Comparison of ENCODE assay signal across 8 mouse cellular contexts in genomic region chr14:122490441-122491328, GRCm38 (mm10). TPM values are rescaled to one million over a fixed set of nuclear protein-coding genes. Genes with fewer than 3 reads are reported as not detected.
DNase-seq lines count a peak whose midpoint lies in the region; ATAC-seq and TF ChIP-seq lines count a peak whose summit lies in the region.

TSS of gene Gm10837 (plus strand) at chr14:122490586.

- peak; percentile 29 for DNase-seq in kidney, adult 18-20 months
- no peak for DNase-seq in kidney, postnatal 14 days
- peak; percentile 74 for DNase-seq in cerebellum, adult 11-12 months
- peak; percentile 10 for DNase-seq in forebrain, postnatal 0 days
- no peak for DNase-seq in gastrocnemius, adult 18-20 months (ENCODE audit: low spot score)
- DNase-seq in right cerebral cortex, postnatal 36 days (ENCODE audit: low spot score in 2 of 2): no peak

- H3K4me3 ChIP-seq in forebrain, postnatal 0 days (ENCODE audit: low read depth, low read length): peak within 1 kb of the TSS; percentile 16

- peak within 1 kb of the TSS; percentile 50; the same call in 1 of the 2 replicates for H3K27ac ChIP-seq in forebrain, postnatal 0 days (ENCODE audit: low read depth, low read length)

- H3K27me3 ChIP-seq in forebrain, postnatal 0 days (ENCODE audit: insufficient read depth, low read length): peaks cover 35% of the 10 kb centered on the region

- H3K9ac ChIP-seq in forebrain, postnatal 0 days: 0 out of 2 replicates have a peak within 1 kb of the TSS, but pooled peaks have one; percentile 18

- TF ChIP-seq CTCF in forebrain, postnatal 0 days (IDR thresholded peaks at IDR 0.05; ENCODE audit: low read depth): no peak

- ATAC-seq in forebrain, postnatal 0 days: peak; percentile 58
- ATAC-seq in megakaryocyte progenitor cell, adult 5-6 weeks (replicated peaks; ENCODE audit: poor library complexity): peak; percentile 47
- no peak for ATAC-seq in monocyte, adult 5-6 weeks (replicated peaks; ENCODE audit: insufficient number of reproducible peaks, low FRiP score, low TSS enrichment, poor library complexity, severe bottlenecking)

- H3K4me1 ChIP-seq in forebrain, postnatal 0 days (ENCODE audit: insufficient read depth): no peaks in the 10 kb centered on the region

- H3K36me3 ChIP-seq in forebrain, postnatal 0 days (ENCODE audit: insufficient read depth): no peaks in the 10 kb centered on the region

- 2% methylated on average over 50 of the region's 51 CpGs for WGBS in forebrain, postnatal 0 days

- H3K4me2 ChIP-seq in forebrain, postnatal 0 days (ENCODE audit: low read depth): peak within 1 kb of the TSS; percentile 40

- no peaks in the 10 kb centered on the region for H3K9me3 ChIP-seq in forebrain, postnatal 0 days (ENCODE audit: low read length)

RNA-seq across cellular contexts. Expression of gene Gm10837, which starts in this region (rescaled TPM):
- 0.15 and 1.0 TPM in 2 replicates for total RNA-seq in forebrain, postnatal 0 days (2014; rRNA removed)
- 0.23 TPM in 1 of 2 replicates, not detected in the other for polyA plus RNA-seq in forebrain, postnatal 0 days (2015; fragmentation: Nextera tagmentation; extraction: Ambion mirVana)
- total RNA-seq in megakaryocyte progenitor cell, adult 5-6 weeks (2015): not detected in 2 replicates
- total RNA-seq in megakaryocyte progenitor cell, adult 5-6 weeks (2017): not detected in 2 replicates
- total RNA-seq in monocyte, adult 5-6 weeks (2017): not detected in 3 replicates
- not detected for total RNA-seq in gastrocnemius, adult 18-20 months (2021)

Comparison
In these comparisons a context has a peak if more than half of its experiments do, and no peak if none do; other contexts are left out.
1. DNase-seq: peak in kidney, adult 18-20 months (single experiment), cerebellum, adult 11-12 months (single experiment) and forebrain, postnatal 0 days (single experiment); none in kidney, postnatal 14 days (single experiment), gastrocnemius, adult 18-20 months (single experiment) and right cerebral cortex, postnatal 36 days (0 of 2).
2. Peak in ATAC-seq in megakaryocyte progenitor cell, adult 5-6 weeks; RNA of the gene not detected or under 1 TPM.